Mouse (Mus musculus): ENCODE measurements around the gene A830018L16Rik.

- TF ChIP-seq CTCF (IDR thresholded peaks at IDR 0.05; ENCODE audit: low read depth, low read length) (no peak), POLR2A (IDR thresholded peaks at IDR 0.05; ENCODE audit: insufficient read depth, low read length) (no peak)
Measured at GRCm38 (mm10) chr1:11467065-11467643, 53.2 kb downstream of the A830018L16Rik start.

Measured in ES-Bruce4 (cell line).